Mouse (Mus musculus) gastrocnemius, adult 8-10 months (tissue): ENCODE measurements at regions not wholly inside any gene's neighbourhood (a gene's known extent, or its start where the extent isn't known, plus 50 kb on each side); places are given as distances from the start of the nearest gene placed in this dataset.

ENCODE experiments used
- DNase-seq, 2 experiments: peaks; one replicate each; pipeline ENCODE4 v3.0.0; 2022; ENCODE audit warnings: low spot score in 2 of 2

DNA sequence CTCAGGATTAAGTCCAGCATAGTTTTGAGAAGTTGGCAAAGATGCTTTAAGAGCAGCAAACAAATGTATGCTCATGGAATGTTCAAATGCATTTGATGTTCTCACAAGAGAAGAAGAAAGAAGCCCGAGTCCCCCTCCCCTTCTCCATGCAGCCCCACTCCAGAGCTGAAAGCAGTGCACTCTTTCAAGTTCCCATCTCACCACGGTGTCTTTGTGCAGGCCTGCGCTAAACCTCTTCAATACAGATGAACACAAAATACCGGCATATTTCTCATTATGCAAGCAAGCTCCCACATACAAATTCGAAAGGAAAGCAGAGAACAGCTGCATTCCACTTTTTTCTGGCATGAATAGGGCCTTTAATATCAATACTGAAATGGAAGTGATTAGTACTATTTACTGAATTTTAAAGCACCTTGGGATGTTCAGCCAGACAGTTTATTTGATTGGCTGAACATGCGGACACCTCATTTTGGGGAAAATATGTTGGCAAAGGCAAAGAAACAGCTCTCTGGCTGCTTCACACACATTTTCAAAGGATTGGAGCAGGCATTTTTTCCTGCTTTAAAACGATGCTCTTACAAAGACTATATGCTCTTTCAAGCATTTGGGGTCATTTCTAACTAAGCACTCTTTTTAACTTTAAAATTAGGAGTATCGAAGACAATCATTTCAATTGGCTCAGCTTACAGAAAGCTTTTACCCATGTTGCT, 595.8 kb downstream of the Car8 start:
- DNase-seq: no peak

- no peak for DNase-seq
Observed at GRCm38 (mm10) chr4:7597671-7598390, 641.0 kb downstream of the Car8 start.

- no peak for DNase-seq
Observed at GRCm38 (mm10) chr4:7596116-7596515, 642.7 kb downstream of the Car8 start.

- no peak for DNase-seq
Observed at GRCm38 (mm10) chr4:7583851-7584250, 655.0 kb downstream of the Car8 start.

DNA sequence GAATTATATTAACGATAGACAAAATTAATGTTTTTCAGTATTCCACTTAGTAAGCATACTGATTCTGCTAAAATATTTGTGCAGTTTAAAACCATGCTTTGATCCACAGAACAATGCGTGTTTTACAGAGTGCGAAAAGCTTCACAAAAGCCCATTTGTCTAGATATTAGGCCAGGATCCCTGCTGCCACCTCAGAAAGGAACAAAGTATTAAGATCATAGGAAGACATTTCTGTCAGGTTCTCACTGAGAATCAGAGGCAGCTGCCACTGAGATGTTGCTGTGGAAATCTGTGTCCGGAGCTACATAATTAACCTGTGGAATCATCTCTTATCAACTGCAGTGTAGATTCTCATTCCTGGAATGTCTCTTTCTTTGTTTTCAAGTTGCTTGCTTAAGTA, 656.9 kb downstream of the Car8 start:
- no peak for DNase-seq

DNA sequence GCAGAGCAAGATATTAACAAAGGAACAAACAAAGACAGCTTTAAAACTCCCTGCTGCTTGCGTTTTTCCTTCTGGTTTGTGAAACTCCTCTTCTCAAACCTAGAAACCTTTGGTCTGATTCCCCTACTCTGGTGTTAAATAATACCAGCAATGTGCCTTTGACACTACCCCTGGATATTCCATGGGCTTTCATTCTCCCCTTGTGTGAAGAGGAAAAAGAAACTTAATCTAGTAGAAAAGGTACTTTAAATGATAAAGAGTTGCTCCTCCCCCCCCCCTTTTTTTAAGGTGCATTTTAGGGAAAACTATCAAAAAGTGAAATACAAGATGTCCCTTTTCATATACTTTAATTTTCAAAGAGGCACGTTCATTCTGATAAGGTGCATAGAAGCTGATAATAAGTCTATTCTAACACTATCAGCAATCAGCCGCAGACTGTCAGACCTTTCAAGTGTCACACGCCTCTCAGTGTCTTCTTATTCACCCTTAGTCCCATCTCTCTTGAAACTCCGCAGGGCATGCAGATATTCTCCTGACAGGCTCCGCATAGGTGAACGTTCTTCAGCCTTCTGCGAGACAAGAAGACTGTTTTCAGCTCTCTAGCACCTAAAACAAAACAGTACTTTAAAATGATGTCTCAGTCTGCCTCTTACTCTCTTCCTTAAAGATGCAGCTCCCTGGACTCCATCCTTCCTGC, 657.5 kb downstream of the Car8 start:
- no peak for DNase-seq

DNA sequence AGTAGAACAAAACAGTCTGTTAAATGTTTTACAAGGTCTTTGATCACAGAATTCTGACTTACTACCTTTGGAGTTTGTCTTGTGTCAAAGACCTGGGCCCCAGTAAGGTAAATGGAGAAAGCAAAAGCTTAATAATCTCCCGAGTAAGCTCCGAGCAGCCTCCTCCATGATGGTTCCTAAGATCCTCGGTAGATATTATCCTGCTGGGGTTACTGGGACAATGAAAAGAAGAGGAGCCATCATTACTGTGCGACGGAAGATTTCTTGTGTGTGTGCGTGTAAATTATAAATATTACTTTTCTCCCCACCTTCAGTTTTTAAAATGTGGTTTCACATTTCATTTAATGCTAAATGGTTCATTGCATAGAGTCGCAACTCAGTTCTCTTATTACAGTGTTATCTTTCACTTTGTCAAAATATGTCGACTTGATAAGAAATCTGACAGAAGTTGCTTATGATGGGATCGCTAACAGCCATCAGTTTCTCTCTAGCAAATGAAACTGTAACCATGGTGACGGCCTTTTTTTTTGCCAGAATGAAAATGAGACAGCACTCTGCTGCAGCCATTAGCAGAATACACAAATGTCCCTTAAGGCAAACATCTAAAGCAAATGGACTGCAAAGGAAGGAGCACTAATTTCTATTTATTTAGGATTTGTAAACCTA, 658.2 kb downstream of the Car8 start:
- no peak for DNase-seq

- no peak for DNase-seq
Observed at GRCm38 (mm10) chr4:7574011-7574410, 664.8 kb downstream of the Car8 start.

GRCm38 (mm10) chr4:7567687-7568393, 671.0 kb downstream of the Car8 start:
- no peak for DNase-seq

- DNase-seq: no peak
Observed at GRCm38 (mm10) chr4:7559867-7560832, 678.7 kb downstream of the Car8 start.

DNA sequence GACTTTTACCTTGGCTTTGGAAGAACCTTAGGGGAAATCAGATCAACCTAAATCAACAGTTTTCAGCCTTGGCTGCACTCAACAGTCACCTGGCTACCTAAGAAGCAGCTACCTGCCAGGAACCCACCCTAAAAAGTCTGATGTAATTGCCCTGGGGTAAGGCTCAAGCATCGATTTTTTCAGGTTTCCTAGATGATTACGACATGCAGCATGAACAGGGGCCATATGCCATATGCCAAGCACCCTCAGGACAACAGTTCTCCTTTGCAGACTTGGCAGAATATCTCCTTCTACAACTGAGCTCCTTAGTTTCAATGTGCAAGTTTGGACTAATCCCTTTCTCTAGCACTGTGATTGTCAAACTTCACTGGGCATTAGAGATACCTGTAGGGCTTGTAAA, 680.1 kb downstream of the Car8 start:
- DNase-seq: no peak

- DNase-seq: no peak
Observed at GRCm38 (mm10) chr4:7534301-7534700, 704.5 kb downstream of the Car8 start.

- no peak for DNase-seq
Observed at GRCm38 (mm10) chr4:7527718-7528117, 711.1 kb downstream of the Car8 start.

DNA sequence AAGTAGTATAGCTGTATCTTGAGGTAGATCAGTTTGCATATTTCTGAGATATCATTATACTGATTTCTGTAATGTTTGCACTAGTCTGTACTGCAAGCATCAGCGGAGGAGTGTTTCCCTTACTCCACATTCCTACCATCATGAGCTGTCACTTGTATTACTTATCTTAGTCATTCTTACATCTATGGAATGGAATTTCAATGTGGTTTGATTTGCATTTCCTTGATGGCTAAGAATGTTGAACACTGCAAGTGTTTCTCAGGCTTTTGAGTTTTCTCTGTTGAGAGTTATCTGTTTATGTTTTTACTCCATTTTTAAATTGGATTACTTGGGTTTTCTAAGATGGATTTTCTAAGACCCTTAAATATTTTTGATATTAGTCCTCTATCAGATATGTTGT, 725.8 kb downstream of the Car8 start:
- DNase-seq: no peak

GRCm38 (mm10) chr4:7485552-7485951, 753.3 kb downstream of the Car8 start:
- no peak for DNase-seq

DNA sequence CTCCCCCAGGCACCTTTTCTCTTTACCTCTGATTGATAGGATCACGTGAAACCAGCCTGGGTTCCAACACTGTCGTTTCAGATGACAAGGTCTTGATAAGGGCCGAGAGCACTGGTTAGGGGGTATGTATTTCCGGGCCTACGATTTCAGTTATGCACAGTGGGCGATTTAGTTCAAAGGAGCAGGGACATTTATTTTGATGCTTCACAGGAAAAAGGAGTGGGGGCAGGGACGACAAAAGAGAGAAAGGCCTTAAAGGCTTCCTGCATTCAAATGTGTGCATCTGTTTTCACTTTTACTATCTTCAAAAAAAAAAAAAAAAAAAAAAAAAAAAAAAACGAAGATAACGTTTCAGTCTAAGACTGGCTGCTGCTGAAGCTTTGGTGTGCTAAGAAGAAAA, 783.7 kb downstream of the Car8 start:
- no peak for DNase-seq

GRCm38 (mm10) chr4:7452678-7453077, 786.2 kb downstream of the Car8 start:
- DNase-seq: no peak

DNA sequence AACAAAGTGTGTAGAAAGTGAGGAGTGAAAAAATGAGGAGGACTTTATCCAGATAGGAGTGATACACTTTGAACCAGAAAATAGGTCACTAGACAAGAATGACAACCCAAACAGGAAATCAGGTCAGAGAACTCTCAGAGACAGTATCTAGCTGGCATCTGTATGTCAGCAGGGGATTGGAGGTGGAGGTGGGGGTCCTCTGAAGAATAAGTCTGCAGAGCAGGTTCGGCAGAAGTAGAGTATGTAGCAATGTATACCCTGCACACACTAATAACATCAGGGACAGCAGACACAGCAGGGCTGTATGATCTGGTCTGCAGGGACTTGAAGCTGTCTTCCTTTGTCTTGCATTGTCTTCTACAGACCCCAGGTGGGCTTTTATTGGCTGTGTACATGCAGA, 787.9 kb downstream of the Car8 start:
- DNase-seq: no peak

- DNase-seq: no peak
Observed at GRCm38 (mm10) chr4:7429308-7429707, 809.5 kb downstream of the Car8 start.

DNA sequence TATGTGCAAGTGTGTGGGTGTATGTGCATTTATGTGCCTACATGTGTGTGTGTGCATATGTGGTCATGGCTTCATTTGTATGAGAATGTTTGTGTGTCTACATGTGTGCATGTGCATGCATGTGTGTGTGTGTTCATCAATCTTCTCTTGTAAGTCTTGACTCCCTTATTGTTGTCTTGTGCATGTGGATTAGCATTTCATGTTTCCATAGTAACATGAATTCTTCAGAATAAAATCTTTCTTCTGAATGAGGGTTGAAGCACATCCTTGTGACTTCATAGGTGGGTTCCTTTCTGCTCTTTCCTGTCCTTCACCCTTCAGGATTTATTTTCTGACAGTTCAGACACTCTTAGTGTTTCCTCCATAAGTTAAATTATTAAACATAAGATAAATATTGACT, 814.8 kb downstream of the Car8 start:
- no peak for DNase-seq
